Mouse (Mus musculus): ENCODE measurements around the gene Trp53inp2. TPM values are rescaled to one million over a fixed set of nuclear protein-coding genes. Genes with fewer than 3 reads are reported as not detected.

Trp53inp2 gene
- total RNA-seq, 2 experiments from 2014 or later: 1.9 to 4.7 TPM

- peak; percentile 25 for ATAC-seq (replicated peaks; ENCODE audit: low FRiP score, low TSS enrichment, poor library complexity, severe bottlenecking)
These were observed 1.5 kb downstream of the Trp53inp2 start for GRCm38 (mm10) chr2:155382332-155382700.

- no peak for ATAC-seq (replicated peaks; ENCODE audit: low FRiP score, low TSS enrichment, poor library complexity, severe bottlenecking)
These were observed 2.1 kb downstream of the Trp53inp2 start for GRCm38 (mm10) chr2:155382791-155383438.

GRCm38 (mm10) chr2:155385090-155385489 is 4.2 kb downstream of the Trp53inp2 start:
- peak; percentile 69 for ATAC-seq (replicated peaks; ENCODE audit: low FRiP score, low TSS enrichment, poor library complexity, severe bottlenecking)

- no peak for ATAC-seq (replicated peaks; ENCODE audit: low FRiP score, low TSS enrichment, poor library complexity, severe bottlenecking)
These were observed 5.1 kb downstream of the Trp53inp2 start for GRCm38 (mm10) chr2:155385731-155386533.

GRCm38 (mm10) chr2:155386534-155386899 is 5.7 kb downstream of the Trp53inp2 start:
- no peak for ATAC-seq (replicated peaks; ENCODE audit: low FRiP score, low TSS enrichment, poor library complexity, severe bottlenecking)

GRCm38 (mm10) chr2:155387052-155387451 is 6.2 kb downstream of the Trp53inp2 start:
- ATAC-seq (replicated peaks; ENCODE audit: low FRiP score, low TSS enrichment, poor library complexity, severe bottlenecking): no peak

- ATAC-seq (replicated peaks; ENCODE audit: low FRiP score, low TSS enrichment, poor library complexity, severe bottlenecking): no peak
These were observed 7.7 kb downstream of the Trp53inp2 start for GRCm38 (mm10) chr2:155388573-155388972.

GRCm38 (mm10) chr2:155394586-155394985 is 13.7 kb downstream of the Trp53inp2 start:
- ATAC-seq (replicated peaks; ENCODE audit: low FRiP score, low TSS enrichment, poor library complexity, severe bottlenecking): no peak

- peak; percentile 70 for ATAC-seq (replicated peaks; ENCODE audit: low FRiP score, low TSS enrichment, poor library complexity, severe bottlenecking)
These were observed 19.4 kb downstream of the Trp53inp2 start for GRCm38 (mm10) chr2:155400276-155400675.

- ATAC-seq (replicated peaks; ENCODE audit: low FRiP score, low TSS enrichment, poor library complexity, severe bottlenecking): no peak
These were observed 21.1 kb downstream of the Trp53inp2 start for GRCm38 (mm10) chr2:155401926-155402325.

- no peak for ATAC-seq (replicated peaks; ENCODE audit: low FRiP score, low TSS enrichment, poor library complexity, severe bottlenecking)
These were observed 23.8 kb downstream of the Trp53inp2 start for GRCm38 (mm10) chr2:155404635-155405034.

- ATAC-seq (replicated peaks; ENCODE audit: low FRiP score, low TSS enrichment, poor library complexity, severe bottlenecking): no peak
These were observed 40.1 kb downstream of the Trp53inp2 start for GRCm38 (mm10) chr2:155420911-155421310.

GRCm38 (mm10) chr2:155436445-155436844 is 55.6 kb downstream of the Trp53inp2 start:
- ATAC-seq (replicated peaks; ENCODE audit: low FRiP score, low TSS enrichment, poor library complexity, severe bottlenecking): no peak

Other genes starting within 250 kb of the Trp53inp2 start
- 30.4 and 39.4 TPM in 2 replicates for gene Itch, start 247.6 kb upstream of the Trp53inp2 start, total RNA-seq (2014; fragmentation: Nextera tagmentation)
- 41.1 and 47.2 TPM in 2 replicates for gene Itch, start 247.6 kb upstream of the Trp53inp2 start, total RNA-seq (2017)
- gene Dynlrb1, start 144.5 kb upstream of the Trp53inp2 start, total RNA-seq (2014; fragmentation: Nextera tagmentation): 192 and 212 TPM in 2 replicates
- gene Dynlrb1, start 144.5 kb upstream of the Trp53inp2 start, total RNA-seq (2017): 189 and 243 TPM in 2 replicates
- gene Map1lc3a, start 104.8 kb upstream of the Trp53inp2 start, total RNA-seq (2014; fragmentation: Nextera tagmentation): 4.4 and 5.2 TPM in 2 replicates
- 2.7 TPM in 1 of 2 replicates, not detected in the other for gene Map1lc3a, start 104.8 kb upstream of the Trp53inp2 start, total RNA-seq (2017)
- 50.9 and 66.4 TPM in 2 replicates for gene Pigu, start 23.6 kb upstream of the Trp53inp2 start, total RNA-seq (2014; fragmentation: Nextera tagmentation)
- 36.8 and 63.2 TPM in 2 replicates for gene Pigu, start 23.6 kb upstream of the Trp53inp2 start, total RNA-seq (2017)
- 65.7 and 78.0 TPM in 2 replicates for gene Ncoa6, start 92.8 kb downstream of the Trp53inp2 start, total RNA-seq (2014; fragmentation: Nextera tagmentation)
- 8.4 and 17.9 TPM in 2 replicates for gene Ncoa6, start 92.8 kb downstream of the Trp53inp2 start, total RNA-seq (2017)
- gene Acss2, start 136.9 kb downstream of the Trp53inp2 start, total RNA-seq (2014; fragmentation: Nextera tagmentation): 33.7 and 36.7 TPM in 2 replicates
- 27.4 and 37.7 TPM in 2 replicates for gene Acss2, start 136.9 kb downstream of the Trp53inp2 start, total RNA-seq (2017)
- gene Ggt7, start 137.2 kb downstream of the Trp53inp2 start, total RNA-seq (2014; fragmentation: Nextera tagmentation): not detected in 2 replicates
- gene Ggt7, start 137.2 kb downstream of the Trp53inp2 start, total RNA-seq (2017): not detected in 2 replicates
- gene Gss, start 211.8 kb downstream of the Trp53inp2 start, total RNA-seq (2014; fragmentation: Nextera tagmentation): 20.2 and 27.0 TPM in 2 replicates
- 18.9 and 23.2 TPM in 2 replicates for gene Gss, start 211.8 kb downstream of the Trp53inp2 start, total RNA-seq (2017)
- not detected in 2 replicates for gene Myh7b, start 230.2 kb downstream of the Trp53inp2 start, total RNA-seq (2014; fragmentation: Nextera tagmentation)
- not detected in 2 replicates for gene Myh7b, start 230.2 kb downstream of the Trp53inp2 start, total RNA-seq (2017)

All from megakaryocyte-erythroid progenitor cell, adult 5-6 weeks (primary cell).